Mouse (Mus musculus) CH12F3 (cell line): Measurements from ENCODE around the gene Sptbn4.

Experiments used
- in situ Hi-C: fragments of 300-500 bp; cut with MboI; formaldehyde crosslinking; loops from 2 replicates; pipeline ENCODE4 v1.14.3; 2020; ENCODE audit warnings: low sequenced_read_pairs

The Sptbn4 gene

DNA sequence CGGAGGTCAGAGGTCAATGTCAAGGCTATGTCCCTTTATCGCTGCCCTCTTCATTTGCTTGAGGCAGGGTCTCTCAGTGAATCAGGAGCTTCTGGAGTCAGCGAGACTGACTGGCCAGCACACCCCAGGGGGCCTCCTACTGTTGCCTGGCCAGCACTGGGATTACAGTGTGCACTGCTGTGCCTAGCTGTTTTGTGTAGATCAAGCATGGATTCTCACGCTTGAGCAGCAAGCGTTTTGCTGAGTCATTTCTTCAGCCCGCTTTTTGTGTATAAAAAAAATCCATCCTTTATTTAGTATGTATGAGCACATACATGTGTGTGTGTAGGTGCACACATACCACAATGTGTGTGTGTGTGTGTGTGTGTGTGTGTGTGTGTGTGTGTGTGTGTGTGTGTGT is 58.3 kb downstream of the Sptbn4 start:
- in situ Hi-C loops: no loop called here

DNA sequence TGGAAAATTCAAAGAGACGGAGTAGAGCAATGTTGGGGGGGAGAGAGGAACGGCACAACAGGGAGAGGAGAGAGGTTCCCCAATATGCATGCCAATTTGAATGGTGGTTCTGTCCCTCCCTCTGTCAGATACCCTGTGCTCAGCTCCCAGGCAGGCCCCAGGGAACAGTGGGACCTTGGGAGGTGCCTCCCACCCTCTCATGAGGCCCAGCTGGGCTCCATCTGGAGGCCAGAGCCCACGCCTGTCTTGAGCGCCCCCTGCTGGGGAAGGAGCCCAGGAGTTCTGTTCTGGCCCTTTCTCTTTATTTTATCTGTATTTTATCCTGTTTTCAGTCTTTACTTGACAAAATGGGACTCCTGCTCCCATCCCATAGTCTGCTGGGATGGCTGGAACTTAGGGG is 62.8 kb downstream of the Sptbn4 start:
- in situ Hi-C loops: no loop called here

DNA sequence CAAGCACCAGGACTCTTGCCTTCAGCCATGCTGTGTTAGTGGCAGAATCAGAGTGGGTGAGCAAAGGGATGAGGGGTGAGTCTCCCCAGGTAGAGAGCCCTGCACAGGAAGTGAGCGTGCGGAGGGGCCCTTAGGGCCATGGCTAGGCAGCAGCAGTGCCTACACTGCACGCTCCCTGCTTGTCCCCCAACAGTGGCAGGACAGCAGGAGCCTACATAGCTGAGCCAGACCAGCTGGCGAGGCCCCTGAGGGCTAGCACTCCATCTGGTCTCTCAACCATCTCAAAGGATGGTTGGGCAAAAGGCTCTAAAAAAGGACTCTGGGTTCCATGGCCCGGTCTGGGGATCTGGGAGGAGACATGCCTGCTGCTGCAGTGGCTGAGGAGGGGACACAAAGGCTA is 63.4 kb downstream of the Sptbn4 start:
- in situ Hi-C loops: no loop called here

DNA sequence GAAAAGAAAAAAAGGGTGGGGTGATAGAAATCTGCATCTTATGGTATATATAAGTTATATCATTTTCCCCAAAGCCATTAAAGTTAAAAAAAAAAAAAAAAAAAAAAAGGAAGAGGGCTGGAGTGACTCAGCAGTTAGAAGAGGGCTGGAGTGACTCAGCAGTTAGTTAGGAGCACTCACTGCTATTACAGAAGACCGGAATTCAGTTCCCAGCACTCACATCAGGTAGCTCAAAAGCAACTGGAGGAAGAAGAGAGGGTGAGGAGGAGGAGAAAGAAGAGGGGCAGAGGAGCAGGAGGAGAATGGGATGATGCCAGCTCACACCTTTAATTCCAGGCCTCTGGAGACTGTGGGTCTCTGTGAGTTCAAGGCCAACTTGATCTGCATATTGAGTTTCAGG is 64.3 kb downstream of the Sptbn4 start:
- in situ Hi-C loops: no loop called here

DNA sequence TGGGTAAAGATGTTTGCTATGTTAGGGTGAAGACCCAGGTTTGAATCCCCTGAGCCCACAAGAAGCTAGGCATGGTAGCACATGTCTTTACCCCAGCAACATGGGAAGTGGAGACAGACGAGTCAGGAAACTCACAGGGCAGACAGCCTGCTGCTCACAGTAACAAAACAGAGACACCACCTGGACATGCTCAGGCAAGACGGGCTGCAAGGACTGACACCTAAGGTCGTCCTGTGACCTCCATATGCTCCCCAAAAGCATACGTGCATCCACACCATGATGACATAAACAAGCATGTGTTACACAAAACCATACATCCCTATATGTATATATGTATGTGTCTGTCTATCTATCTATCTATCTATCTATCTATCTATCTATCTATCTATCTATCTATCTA is 65.9 kb downstream of the Sptbn4 start:
- in situ Hi-C loops: no loop called here

DNA sequence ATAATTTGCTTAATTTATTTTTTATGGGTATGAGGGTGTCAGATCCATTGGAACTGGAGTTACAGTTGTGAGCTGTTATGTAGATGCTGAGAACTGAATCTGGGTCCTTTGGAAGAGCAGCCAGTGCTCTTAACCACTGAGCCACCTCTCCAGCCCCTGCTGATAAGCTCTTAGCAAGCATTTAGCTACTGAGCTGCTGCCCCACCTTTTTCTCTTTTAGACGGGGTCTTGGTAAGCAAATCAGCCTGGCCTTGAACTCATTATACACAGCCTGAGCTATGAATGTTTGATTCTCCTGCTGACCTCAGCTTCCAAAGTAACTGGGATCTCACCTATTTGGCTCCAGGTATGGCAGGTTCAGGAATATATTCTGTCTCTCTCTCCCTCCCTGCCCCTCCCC is 66.5 kb downstream of the Sptbn4 start:
- in situ Hi-C loops: no loop called here

DNA sequence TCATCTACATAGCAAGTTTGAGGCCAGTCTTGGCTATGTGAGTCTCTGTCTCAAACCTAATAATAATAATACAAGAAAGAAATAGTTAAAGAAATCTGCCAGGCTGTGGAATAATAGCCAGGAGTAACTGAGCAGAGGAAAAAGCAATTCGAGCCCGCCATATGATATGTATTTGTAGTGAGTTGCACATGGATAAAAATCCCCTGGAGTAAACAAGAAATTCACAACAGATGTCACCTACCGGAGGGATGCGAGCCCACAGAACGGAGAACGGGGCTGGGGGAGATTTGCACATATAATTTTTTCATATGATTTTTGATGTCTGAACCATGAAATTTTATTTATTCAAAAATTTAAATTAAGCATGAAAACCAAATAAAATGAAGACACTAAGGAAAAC is 67.7 kb downstream of the Sptbn4 start:
- in situ Hi-C loops: no loop called here

DNA sequence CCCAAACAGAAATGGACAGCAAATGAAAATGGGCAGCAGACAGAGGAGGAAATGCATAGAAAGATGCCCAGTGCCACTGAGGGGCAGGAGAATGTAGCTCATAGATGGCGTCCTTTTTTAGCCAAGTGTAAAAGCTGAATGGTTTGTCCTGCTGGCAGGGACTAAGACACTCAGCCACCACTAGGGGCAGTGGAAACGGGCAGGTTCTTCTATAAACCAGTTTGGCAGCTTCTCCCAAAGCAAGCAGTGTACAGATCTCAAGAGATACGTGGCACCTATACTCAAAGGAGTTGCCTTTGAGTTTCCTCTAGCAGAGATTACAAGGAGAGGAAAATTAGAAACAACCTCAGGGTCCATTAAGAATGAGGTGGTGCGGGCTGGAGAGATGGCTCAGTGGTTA is 69.1 kb downstream of the Sptbn4 start:
- in situ Hi-C loops: no loop called here

DNA sequence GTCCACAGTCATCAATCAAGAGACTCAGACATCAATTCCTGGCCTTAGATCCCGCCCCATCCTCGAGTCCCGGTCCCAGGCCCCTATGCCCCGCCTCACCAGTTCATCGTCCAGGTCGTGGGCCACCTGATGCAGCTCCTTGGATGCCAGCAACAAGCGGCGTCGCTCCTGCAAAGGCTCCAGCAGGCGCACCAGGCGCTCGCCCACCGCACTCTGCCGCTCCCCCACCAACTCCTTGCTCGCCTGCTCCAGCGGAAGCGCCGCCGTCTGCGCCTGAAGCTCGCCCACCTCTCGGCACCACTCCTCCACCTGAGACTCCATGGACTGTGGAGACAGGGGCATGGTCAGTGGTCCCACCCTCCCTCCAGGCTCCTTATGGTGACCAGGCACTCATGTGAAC is 72.2 kb downstream of the Sptbn4 start:
- in situ Hi-C loops: no loop called here

DNA sequence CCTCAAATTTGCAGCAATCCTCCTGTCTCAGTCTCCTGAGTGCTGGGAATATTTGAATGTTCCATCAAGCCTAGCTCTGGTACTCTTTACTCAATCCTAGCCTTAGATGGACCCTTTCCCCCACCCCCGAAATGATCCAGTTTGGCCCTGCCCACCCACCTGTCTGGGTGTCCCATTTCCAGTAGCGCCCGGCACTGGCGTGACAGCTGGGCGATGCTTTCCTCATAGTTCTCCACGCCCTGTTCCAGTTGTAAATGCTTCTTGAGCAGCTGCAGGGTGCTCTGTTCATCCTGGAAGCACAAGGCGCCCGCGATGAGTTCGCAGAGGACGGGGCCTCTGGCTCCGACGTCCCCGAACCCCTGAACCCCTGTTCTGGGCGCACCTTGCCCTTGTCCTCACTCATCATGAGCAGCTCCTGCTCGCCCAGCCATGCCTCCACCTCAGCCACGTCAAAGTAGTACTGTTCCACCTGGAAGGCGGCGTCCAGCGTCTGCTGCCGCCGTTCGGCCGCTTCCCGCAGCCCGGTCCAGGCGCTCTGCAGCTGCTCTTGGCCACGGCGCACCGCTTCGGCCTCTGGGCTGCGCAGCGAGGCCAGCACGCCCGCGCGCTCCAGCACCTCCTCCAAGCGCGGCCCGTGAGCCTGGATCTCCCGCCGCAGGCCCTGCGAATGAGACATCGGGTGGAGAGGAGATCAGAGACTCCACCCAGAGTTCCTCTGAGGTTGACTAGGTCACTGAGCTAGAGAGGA is 75.6 kb downstream of the Sptbn4 start:
- in situ Hi-C loops: no loop called here

DNA sequence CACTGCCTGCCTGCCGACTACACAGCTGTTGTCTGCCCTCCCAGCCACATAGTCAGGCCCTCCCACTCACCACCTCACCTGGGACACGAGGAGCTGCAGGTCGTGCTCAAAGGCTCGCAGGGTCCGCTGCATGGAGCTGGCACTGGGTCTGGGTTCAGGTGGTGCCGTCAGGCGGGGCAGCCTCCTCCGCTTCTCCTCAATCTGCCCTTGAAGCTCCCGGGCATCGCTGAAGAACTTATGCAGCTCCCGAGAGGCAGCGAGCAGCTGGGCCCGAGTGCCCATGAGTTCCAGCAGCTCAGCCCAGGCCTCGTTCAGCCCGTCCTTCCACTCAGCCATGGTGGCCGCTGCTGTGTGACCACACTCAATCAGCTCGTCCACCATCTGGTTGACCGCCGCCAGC is 78.4 kb downstream of the Sptbn4 start:
- in situ Hi-C loops: no loop called here

DNA sequence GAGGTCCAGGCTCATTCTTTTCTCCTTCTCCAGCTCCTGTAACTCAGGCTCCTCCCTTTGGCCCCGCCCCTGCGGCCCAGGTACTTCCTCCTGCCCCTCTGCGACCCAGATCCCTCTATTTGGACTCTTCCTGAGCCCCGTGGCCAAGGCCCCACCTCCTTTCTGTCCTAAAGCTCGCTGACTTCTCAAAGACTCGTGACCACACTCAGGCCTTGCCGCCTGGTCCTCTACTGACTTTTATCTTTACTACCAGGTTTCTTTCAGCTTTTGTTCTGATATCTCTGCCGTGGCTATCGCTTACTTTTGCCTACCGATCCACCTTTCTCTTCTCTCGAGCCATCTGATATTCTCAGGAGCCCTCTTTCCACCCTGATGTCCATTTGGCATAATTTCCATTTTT is 79.5 kb downstream of the Sptbn4 start:
- in situ Hi-C loops: no loop called here

DNA sequence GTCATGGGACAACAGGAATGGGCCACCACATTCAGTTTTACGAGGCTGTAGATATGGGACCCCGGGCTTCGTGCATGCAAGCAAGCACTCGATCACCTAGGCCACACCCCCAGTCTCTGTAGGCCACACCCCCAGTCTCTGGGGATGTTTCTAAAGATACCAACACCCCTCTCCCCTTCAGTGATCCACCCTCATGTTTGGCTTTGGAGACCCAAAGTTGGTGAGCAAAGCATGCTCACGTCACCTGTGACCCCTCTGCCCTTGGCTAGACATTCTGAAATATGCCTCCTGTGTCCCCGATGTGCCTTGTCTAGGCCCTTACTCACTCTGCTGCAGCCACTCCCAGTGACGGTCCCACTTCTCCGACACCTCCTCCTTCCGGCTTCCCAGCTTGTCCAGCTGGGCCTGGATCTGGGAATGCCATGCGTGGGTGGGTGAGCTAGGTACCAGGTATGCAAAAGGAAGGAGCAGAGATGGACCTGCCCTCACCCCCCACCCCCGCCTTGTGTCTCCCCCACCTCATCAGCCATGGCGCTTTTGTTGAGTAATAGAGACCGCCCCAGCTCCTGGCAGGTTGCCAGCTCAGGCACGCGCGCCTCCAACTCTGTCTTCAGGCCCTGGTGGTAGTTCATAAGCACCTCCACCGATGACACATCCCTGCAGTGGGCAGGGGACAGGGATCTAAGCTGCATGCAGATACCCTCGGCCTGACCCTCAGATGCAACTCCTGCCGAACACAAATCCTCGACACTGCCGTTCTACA is 81.2 kb downstream of the Sptbn4 start:
- in situ Hi-C loops: no loop called here

DNA sequence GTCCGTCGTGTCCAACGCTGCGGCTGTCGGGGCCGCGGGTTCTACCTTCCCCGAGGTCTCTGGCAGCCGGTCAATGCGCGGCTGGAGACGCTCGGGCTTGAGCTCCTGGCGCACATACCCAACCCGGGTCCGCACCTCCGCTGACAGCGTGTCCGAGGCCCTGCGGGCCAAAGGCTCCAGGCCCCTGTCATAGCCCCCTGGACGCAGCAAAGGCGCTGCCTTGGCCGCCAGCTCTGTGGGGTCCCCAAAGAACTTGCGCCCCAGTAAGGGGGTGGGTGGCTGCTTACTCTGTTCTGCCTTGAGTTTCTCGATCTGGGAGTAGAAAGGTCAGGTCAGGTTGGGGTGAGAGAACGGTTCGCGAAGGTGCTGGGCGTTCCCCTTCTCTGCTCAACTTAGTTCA is 83.1 kb downstream of the Sptbn4 start:
- in situ Hi-C loops: no loop called here

DNA sequence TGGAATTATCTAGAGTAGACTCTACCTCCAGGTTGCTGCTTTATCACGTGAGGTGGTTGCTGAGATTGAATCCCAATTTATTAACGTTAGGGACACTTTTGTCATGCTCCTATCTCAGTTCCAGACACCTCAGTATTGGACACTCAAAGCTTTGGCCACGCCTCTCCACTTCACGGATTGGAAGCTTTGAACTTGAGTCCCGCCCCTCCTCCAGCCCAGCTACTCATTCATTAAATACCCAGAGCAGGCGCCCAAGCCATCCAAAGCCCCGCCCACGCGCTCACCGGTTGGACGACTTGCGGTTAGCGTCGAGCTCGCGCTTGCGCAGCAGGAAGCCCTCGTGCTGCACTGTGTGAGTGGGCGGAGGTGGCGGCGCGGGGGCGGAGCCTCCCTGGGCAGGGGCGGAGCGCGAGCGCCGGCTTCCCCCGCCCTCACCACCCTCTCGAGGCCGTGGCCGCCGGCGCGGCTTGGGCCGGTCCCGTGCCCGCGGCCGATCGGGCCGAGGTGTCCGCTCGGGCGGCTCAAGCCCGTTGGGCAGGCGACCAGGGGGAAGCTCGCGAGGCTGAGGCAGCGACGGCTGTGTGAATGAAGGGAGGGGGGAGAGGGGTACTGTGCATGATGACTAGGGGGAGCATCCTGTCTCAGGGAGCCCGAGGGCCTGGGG is 86.1 kb downstream of the Sptbn4 start:
- in situ Hi-C loops: no loop called here

DNA sequence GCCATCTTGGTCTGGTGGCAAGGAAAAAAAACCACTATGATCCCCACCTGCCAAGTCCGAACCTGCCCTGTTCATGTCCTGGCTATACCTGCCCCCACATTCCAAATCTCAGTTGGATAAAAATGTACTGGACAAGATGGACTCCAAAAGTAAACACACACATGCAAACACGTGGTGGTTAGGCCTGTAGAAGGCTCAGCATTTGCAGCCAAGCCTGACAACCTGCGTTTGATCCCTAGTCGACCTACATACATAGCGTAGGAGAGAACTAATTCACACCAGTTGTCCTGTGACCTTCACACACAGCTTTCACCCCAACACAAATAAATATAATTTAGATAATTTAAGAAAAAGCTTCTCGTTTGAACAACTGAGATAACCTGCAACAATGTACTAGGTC is 86.7 kb downstream of the Sptbn4 start:
- in situ Hi-C loops: no loop called here

DNA sequence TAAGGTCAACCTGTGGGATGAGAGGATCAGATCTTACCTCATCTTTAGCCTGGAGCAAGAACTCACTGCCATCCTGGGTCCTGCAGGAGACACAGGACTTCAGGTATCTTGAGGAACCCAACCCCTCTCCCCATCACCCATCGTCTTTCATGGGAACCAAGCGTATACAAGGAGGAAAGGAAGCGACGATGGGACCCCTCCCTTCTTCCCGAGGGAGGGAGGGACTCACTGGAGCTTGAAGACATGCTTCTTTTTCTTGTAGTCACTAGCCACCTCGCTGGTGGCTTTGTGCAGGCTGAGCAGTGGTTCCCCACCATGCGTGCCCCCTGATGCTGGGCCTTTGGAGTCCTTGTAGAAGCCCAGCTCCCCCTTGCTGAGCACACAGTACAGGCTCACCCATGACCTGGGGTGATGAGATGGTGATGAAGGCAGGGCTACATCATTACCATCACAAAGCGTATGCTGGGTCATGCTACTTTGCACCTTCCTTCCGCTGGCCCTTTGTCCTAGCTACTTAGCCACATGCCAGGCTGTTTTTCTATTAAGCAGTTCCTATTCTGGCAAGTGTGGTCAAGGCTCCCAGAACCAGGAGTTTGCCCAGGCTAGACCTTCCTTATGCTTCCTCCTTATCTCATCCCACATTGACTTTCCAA is 87.7 kb downstream of the Sptbn4 start:
- in situ Hi-C loops: no loop called here

DNA sequence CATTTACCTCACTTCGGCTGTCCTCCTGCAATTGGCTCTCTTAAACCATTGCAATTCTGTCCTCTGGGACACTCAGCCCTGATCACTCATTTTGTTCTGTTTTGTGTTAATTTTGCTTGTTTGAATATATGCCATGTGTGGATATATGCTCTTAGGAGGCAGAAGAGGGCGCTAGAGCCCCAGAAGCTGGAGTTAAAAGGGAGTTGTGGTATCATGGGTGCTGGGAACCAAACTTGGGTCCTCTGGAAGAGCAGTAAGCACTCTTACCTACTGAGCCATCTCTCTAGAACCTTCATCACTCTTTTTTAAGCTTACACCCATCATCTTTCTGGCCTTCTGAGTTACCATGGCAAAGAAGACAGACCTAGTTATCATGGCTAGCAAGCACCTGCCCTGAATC is 88.3 kb downstream of the Sptbn4 start:
- in situ Hi-C loops: no loop called here

DNA sequence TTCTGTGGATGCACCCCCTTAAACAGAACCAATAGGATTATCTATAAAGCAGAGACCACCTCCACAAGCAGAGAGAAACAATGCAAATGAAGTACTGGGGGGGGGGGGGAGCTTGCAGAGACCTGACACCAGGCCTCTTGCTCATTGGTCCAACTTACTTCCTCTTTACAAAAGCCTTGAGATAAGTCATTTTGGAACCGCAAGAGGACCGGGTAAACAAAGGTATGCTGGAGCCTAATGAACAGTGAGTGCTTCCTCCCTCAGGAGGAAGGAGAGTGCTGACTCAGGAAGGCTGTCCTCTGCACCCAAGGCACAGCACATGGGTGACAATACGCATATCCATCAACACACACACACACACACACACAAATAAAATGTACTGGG is 89.9 kb downstream of the Sptbn4 start:
- in situ Hi-C loops: no loop called here

DNA sequence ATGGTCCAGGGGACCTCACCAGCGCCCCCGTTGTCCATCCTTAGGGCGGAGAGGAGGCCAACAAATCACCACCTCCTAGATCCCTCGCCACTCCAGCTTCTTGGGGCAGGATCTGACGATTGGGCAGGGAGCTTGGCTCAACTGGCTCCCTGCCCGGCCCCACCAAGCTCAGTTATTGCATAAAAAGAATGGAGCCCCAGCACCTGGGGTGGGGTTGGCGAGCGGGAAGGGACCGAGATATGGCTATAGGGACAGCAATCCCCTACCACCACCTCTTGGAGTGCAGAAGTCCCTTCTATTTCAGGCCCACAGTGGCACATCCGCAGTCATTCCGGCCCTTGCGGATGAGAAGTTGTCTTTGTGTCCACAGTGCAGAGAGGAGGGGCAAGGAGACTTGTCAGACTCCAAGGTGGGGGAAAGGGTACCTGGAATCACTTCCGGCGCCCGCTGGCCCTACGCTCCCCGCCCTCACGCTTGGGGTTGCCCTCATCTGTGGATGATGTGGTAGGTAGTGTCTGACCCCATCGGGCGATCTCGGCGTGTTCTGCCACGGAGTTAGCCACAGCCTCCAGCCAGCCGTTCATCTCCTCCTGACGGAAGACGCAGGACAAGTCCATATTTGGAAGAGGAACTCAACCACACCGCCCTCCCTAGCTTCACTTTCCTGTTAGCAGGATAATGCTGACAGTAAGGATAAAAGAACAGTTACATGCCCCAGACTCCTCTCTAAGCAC is 90.5 kb downstream of the Sptbn4 start, which contains the start of gene Gm20479:
Gm20479 (minus strand) TSS at position 559 of the 734 bp plus-strand sequence.
- in situ Hi-C loops: no loop called here

DNA sequence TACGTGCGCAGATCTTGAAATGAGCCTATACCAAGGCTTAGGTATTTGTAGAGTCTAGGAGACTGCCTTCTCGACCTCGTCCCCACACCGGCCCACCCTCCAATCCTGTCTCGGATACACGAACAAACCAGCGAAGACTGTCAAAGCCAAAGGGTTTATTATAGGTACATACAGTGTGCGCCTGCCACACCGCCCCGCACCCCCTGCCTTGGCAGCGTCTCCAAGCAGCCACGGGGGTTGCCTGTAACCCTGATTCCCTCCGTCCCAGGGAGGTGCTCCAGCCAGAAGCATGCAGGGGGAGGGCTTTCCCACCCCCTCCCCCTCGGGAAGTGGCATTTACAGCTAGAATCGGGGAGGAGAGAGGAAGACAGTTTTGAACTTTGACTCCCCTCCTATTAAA is 91.2 kb downstream of the Sptbn4 start:
- in situ Hi-C loops: no loop called here
